Mouse (Mus musculus): ENCODE results near the gene Rftn2.

GRCm38 (mm10) chr1:55198719-55199118 lies 27.9 kb downstream of the Rftn2 start:
- TF ChIP-seq POLR2A (IDR thresholded peaks at IDR 0.05; ENCODE audit: low read depth, low read length), result no peak
- no peak for TF ChIP-seq CTCF (IDR thresholded peaks at IDR 0.05; ENCODE audit: extremely low read depth, insufficient read length, insufficient replicate concordance, low read depth, low read length)
